Mouse (Mus musculus) megakaryocyte, embryonic 14.5 days (primary cell): ENCODE measurements around the gene Gm20388.

ENCODE experiments used
- FLI1 ChIP-seq: IDR thresholded peaks from 2 replicates; pipeline ENCODE4 v1.6.1; 2012; ENCODE audit warnings: low read length, inconsistent platforms, mixed read lengths
- GATA1 ChIP-seq: IDR thresholded peaks from 3 replicates; pipeline ENCODE4 v1.6.1; 2012; ENCODE audit warnings: mixed read lengths, low read length, inconsistent platforms, borderline replicate concordance

GRCm38 (mm10) chr8:121599842-121600241 lies 1689.2 kb downstream of the Gm20388 start:
- TF ChIP-seq GATA1 (no peak), FLI1 (no peak)
